Mouse (Mus musculus) right cerebral cortex, postnatal 25 days (tissue): ENCODE measurements around the gene Gm49373.
"Not testable (repeated sequence)": the region's sequence is repeated elsewhere in the genome, so short reads cannot be mapped to it uniquely, and the experiment has no call there.

ENCODE experiments used
- DNase-seq: peaks from one replicate; pipeline ENCODE4 v3.0.0; 2022

The Gm49373 gene

DNA sequence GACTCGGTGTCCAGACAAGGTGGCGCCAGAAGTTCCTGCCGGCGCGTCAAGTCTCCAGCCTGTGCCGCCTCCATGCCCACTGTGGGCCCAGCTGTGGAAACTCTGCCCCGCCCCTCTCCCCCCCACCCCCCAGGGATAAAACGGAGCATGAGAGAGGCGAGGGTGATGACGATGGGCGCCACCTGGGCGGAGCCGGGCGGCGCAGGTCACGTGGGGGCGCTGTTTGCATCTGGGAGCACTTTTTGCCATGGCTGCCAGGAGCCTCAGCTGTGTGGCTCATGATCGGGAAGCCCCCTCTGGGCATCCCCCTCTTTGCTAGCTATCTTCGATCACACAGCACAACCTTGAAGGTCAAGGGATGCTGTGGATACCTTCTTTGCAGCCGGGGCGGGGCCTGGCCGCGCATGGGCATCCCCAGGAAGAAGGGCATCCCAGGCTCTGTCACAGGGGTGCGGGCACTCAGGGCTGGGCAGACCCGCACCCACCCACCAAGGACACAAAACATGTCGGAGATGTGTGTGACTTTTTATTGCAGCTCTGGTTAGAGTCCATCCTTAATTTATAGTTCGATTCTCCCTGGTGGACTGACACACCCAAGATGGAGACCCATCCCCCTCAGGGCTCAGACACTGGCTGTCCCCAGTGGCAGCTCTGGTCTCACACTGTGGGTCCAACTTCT is 5.8 kb downstream of the Gm49373 start, which contains the start of gene Zglp1:
TSS of gene Zglp1 (minus strand) at position 88 of the 679 bp plus-strand sequence.
- DNase-seq = no peak

DNA sequence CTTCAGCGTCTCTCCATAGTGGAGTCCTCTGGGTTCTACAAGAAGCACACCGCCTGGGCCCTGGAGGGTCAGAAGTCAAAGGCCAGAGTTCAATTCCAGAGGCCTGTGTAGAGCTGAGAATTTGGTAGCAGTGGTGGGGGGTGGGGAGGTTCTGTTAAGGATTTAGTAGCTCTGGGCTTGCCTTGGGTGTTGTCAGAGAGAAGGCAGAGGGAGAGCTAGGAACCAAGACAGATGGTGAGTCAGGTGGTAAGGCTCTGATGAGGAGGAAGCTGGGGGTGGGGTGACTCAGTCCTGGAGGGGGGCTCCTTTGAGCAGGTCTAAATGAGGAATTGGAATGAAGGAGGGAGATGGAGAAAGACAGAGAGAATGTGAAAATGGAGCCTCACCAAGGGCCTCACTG is 10.0 kb downstream of the Gm49373 start:
- DNase-seq = peak; percentile 77

DNA sequence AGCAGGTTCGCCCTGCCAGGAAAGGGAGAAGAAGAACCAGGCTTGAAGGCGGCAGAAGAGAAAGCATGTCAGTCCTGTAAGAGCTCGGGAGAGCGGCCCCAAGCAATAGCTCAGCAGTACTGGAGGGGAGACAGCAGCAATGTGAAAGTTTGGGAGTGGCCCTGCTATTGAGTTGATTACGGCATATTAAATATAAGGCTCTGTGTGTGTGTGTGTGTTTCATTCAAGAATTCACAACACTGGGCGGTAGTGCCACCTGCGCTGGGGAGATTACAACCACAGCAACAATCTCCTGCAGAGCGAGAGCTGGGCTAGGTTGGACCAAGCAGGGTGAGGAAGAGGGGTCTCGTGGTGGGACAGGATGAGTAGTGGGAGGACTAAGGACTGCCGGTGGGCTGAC is 21.3 kb downstream of the Gm49373 start:
- DNase-seq = no peak

DNA sequence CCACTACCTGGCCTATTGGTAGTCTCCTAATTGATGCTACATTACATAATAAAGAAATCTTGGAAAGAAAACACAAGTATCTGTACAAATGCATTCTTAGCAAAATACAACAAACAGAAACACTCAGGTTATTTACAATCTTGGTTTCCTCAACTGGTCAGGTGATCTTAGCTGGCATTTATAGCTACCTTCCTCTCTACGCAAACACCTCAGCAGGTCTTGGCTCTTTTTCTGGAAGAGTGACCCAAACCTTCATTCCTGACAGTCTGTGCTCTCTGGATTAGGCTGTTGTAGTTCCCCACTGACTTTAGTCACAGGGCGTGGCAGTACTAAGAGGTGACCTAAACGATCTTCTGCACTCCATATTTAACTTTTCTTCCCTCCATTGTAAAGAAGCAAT is 27.7 kb downstream of the Gm49373 start:
- no peak for DNase-seq

DNA sequence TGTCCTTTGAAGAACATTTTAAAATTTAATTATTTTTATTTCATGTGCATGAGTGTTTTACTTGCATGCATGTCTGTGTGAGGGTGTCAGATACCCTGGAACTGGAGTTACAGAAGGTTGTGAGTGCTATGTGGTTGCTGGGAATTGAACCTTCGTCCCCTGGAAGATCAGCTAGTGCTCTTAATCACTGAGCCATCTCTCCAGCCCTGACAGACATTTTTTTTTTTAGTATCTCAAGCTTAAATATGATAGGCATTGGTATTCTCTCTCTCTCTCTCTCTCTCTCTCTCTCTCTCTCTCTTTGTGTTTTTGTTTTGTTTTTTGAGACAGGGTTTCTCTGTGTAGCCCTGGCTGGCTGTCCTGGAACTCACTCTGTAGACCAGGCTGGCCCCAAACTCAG is 28.1 kb downstream of the Gm49373 start:
- DNase-seq = not testable (repeated sequence)

DNA sequence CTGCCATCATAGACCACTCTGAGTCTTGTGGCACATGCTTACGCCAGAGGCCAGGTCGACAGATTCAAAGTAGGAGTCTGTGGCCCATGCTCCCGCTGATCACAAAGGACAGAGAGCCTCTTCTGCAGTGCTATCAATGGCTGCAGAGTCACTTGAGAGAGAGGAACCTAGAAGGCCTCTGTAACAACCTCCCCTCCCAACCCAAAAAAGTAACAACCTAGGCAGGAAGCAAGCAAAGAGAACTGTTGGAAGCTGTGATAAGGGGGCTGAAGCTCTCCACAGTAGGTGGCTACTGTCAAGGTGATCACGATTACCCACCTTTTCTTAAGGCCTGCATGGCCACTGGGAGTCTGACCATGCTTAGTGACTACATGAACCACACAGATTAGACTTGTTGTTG is 29.3 kb downstream of the Gm49373 start:
- DNase-seq = no peak

DNA sequence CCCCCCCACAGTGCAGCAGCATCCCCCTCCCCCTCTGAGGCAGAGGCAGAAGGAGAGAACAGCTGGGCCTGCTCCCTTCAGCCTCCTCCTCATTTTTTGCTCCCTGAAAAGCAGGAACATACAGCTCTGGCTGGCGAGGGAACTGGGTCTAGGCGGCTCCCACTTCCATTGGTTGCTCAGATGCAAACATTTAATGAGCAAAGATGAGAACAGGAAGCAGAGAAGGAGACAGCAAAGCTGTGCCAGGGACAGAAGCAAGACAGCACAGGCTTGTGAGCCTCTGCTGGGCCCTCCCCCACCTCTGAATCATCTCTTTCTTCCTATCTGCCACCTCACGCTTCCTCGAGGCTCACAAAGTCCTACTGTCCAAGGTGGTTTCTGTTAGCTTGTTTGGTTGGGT is 31.6 kb downstream of the Gm49373 start:
- peak; percentile 78 for DNase-seq

DNA sequence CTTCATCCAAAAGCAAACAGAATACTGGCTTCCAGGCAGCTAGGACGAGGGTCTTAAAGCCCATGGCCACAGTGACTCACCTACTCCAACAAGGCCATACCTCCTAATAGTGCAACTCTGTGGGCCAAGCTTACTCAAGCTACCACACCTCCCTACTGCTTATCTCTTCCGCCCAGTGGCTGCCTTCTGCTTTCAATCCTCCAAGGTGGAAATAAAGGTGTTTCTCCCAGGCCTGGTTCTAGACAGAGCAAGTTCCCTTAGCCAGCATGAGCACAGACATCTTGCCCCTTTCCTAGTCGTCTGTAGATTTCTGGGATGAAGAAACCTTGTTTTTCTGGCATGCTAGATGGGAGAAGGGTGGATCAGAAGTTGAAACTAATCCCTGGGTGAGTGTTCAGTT is 33.1 kb downstream of the Gm49373 start:
- no peak for DNase-seq

DNA sequence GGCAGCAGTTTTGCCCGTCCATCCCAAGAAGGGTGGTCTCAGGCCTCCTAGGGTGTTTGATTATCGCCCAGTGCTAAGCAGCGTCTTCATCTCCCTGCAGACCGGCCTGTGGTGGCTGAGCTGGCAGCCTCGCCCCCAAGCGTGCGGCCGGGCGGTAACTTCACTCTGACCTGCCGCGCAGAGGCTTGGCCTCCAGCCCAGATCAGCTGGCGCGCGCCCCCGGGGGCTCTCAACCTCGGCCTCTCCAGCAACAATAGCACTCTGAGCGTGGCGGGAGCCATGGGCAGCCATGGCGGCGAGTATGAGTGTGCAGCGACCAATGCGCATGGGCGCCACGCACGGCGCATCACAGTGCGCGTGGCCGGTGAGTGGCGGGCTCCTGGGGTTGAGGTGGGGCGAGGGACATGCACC is 35.4 kb downstream of the Gm49373 start:
- no peak for DNase-seq

DNA sequence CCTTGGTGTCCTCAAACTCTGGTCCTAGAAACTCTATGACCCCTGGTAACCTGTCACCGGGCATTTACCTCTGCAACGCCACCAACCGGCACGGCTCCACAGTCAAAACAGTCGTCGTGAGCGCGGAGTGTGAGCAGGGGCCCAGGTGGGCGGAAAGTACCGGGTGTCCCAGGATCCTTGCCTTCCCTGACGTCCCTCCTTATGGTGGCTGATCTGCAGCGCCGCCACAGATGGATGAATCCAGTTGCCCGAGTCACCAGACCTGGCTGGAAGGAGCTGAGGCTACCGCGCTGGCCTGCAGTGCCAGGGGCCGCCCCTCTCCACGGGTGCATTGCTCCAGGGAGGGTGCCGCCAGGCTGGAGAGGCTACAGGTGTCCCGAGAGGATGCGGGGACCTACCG is 36.2 kb downstream of the Gm49373 start:
- no peak for DNase-seq

DNA sequence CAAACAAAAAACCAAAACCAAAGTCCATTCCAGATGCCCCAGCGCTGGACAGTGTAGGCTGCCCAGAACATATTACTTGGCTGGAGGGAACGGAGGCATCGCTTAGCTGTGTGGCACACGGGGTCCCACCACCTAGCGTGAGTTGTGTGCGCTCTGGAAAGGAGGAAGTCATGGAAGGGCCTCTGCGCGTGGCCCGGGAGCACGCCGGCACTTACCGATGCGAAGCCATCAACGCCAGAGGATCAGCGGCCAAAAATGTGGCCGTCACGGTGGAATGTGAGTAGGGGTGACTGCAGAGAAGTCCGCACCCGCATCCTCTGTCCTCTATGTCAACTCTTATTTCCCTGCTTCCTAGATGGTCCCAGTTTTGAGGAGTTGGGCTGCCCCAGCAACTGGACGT is 36.7 kb downstream of the Gm49373 start:
- DNase-seq = no peak

DNA sequence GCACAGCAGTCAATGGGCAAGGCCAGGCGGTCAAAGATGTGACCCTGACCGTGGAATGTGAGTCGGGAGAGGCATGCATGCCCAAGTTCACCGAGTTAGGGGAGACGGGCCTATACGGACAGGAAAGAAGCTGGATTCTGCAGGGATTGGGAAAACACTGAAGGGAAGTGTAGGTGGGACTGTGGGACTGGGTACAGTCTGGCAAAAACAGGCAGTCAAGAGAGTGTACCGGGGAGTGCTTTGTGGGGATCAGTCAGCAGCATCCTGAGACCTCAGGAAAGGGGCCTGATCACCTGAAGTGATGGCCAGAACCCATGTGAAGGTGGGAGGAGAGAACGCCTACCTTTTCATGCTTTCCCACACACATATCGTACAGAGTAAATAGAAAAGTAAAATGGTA is 37.3 kb downstream of the Gm49373 start:
- no peak for DNase-seq

DNA sequence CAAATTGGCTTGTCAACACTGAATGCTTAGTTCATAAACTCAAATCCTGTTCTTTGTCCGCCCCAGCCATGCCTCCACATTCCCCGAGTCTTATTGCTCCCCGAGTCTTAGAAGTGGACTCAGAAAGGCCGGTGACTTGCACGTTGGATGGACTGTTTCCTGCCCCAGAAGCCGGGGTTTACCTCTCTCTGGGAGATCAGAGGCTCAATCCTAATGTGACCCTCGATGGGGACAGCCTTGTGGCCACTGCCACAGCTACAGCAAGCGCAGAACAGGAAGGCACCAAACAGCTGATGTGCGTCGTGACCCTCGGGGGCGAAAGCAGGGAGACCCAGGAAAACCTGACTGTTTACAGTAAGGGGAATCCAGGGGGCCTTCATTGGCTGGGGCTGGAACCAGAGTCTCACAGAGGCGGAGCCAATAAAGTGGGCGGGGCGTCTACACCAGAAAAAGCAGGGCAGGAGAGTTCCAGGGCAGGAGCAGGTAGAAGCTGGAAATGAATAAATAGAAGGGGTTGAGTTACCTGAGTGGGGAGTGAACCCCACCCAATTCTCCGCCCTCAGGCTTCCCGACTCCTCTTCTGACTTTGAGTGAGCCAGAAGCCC is 38.3 kb downstream of the Gm49373 start:
- no peak for DNase-seq

DNA sequence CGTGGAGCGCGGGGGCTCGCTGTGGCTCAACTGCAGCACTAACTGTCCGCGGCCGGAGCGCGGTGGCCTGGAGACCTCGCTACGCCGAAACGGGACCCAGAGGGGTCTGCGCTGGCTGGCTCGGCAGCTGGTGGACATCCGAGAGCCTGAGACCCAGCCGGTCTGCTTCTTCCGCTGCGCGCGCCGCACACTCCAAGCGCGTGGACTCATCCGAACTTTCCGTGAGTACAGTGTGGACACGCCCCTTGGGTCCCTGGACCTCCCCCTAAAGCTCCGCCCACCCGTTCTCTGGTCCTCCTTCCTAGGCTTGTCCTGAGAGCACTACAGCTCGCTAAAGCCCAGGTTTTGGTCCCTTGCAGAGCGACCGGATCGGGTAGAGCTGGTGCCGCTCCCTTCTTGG is 39.8 kb downstream of the Gm49373 start:
- DNase-seq = no peak

DNA sequence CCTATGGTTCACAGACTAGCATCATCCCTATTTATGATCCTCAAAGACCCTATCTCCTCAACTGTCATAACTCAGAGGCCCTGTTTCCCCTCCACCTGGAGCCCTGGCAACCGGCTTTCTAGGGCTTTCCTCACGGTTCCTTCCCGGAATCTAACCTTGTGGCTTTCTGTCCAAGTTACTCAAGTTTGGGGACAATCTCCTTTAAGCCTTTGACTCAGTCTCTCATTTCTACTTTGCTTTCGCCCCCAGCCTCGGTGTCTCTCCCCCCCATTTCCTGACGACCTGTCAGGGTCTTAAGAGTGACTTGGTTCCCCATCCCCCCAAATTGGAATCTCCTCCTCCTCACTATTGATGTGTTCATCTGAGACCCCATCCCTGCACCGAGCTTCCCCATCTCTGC is 40.4 kb downstream of the Gm49373 start:
- no peak for DNase-seq

DNA sequence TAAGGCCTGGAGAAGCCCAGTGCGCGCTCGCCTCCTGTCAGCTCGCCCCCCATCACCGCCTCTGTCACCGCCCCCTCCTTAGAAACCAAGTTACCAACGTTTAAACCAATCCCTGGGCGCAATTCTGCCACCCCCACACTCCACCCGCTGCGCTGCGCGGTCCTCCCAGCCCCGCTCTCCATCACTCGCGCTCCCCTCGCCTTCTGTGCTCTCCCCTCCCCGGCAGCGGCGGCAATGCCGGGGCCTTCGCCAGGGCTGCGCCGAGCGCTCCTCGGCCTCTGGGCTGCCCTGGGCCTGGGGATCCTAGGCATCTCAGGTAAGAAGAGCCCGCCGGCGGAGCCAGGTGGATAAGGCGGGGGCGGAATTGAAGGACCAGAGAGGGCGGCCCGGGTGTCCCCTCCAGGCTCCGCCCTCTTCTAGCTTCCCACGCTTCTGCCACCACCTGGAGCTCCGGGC is 41.0 kb downstream of the Gm49373 start, which contains the start of gene Icam5:
TSS of gene Icam5 (plus strand) at position 178 of the 456 bp plus-strand sequence.
- peak; percentile 90 for DNase-seq

DNA sequence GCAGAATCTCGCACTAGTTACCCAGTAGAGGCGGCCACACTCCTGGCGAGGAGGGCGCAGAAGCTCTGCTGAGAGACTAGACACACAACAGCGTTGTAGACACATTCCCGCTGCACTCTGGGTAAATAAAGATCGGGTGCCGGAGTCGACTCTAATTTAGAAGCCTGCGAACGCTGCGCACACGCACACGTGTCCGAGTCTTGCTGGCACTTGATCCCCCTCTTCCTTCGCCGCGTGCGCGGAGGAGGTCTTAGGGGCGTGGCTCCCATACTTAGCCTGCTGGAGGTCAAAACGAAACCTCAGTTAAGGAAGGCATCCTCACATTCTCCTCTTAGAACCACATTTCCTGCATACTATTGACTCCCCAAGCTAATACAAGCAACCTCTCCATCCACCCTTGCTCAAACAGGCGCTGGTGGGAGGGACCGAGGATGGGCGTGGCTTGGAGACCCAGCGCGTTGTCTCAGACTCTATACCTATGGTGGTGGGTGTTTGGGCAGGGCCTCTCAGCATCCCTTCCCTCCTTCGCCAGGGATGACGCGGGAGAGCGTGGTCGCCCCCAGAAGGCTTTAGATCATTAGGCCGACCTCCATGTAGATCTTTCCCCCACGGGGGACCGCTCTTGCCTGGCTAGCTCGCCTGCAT is 41.5 kb downstream of the Gm49373 start:
- DNase-seq = peak; percentile 85

DNA sequence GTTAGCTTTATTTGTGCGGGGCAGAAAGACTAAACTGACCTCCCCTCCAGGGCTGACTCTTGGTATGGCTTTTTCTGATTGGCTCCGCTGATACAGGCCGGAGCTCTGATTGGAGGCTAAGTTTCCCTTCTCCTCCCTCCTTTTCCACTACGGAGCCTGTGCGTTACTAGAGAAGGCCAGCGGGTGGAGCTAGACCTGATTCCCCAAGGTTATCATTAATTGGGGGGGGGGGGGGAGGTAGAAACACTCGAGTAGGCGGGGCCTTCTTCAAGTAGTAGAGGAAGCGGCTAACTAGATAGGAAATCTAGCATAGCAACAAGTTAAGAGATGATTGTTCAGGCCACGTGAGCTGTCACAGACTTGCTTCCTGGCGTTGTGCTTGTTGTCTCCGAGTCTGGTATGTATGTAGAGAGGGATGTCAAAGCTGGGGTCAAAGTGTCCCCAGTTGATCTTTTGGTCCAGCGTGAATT is 42.1 kb downstream of the Gm49373 start:
- peak; percentile 76 for DNase-seq

DNA sequence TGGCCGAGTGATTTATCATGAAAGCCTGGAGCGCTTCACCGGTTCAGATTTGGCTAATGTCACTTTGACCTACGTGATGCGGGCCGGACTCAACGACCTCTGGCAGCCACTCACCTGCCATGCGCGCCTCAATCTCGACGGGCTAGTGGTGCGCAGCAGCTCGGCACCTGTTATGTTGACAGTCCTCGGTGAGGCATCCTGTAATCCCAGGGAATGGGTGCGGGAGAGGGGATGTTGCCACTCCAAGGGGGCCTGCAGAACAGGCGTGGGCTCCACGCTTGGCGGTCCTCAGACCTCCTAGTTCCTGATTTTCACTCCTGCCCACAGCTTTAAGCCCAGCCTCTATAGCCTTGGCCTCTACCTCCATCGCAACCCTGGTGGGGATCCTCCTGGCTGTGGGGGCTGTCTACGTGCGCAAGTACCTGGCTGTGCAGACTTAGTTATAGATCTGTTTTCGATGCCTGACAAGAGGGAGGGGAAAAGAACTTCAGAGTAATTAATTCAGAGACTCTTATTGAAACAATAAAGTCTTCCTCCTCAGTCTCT is 42.8 kb downstream of the Gm49373 start:
- DNase-seq = no peak

DNA sequence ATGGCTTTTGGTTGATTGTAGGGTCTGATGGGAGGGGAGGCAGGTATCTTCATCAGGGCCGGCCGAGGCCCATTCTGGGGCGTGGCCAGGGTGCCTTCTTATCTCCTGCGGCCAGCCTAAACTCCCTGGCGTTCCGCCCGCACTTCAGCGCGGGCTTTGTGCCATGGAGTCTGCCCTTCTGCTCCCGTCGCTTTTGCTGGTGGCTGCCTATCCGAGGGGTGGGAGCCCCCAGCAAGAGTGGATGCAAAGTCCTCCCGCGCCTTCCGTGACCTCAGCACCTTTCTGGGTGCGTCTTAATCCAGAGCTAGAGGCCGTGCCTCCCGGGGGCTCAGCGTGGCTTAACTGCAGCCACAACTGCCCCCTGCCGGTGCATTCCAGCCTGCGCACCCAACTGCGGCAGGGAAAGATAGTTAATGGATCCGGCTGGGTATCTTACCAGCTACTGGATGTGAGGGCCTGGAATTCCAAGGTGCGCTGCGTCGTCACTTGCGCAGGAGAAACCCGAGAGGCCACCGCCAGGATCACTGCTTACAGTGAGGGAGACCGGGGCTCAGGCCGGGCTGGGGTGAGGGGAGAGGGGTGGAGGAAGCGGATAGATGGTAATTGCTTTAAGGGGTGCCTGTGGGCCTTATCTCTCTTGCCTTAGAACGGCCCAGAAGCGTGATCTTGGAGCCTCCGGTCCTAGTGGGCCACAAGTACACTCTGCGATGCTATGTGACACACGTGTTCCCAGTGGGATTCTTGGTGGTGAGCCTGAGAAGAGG is 43.4 kb downstream of the Gm49373 start, which contains the start of gene Icam4:
TSS of gene Icam4 (plus strand) at position 83 of the 764 bp plus-strand sequence.
- no peak for DNase-seq

DNA sequence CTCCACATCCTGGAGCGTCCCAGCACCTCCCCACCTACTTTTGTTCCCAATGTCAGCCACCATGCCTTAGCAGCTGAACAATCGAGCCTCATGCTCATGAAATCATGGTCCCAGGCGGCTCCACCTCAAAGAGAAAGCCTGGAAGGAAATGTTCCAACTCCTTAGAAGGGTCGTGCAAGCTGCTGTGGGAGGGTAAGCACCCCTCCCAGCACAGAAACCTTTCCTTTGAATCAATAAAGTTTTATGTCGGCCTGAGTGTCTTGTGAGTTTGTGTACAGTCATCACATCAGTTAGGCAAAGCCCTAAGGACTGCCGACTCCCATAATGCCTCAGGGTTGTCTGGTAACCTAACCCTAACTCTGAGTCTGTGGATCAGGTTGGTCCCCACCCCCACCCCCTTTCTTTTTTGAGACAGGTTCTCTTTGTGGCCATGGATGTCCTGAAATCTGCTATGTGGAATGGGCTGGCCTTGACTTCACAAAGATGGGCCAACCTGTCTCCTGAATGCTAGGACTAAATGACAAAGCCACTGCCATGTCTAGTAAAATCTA is 44.3 kb downstream of the Gm49373 start:
- DNase-seq = no peak

DNA sequence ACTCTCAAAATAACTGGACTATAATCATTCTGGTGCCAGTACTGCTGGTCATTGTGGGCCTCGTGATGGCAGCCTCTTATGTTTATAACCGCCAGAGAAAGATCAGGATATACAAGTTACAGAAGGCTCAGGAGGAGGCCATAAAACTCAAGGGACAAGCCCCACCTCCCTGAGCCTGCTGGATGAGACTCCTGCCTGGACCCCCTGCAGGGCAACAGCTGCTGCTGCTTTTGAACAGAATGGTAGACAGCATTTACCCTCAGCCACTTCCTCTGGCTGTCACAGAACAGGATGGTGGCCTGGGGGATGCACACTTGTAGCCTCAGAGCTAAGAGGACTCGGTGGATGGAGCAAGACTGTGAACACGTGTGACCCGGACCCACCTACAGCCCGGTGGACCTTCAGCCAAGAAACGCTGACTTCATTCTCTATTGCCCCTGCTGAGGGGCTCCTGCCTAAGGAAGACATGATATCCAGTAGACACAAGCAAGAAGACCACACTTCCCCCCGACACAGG is 45.1 kb downstream of the Gm49373 start:
- DNase-seq = no peak
